Mouse (Mus musculus) G1E-ER4 (cell line): ENCODE measurements around the gene Fam228b. TPM values are rescaled to one million over a fixed set of nuclear protein-coding genes. Genes with fewer than 3 reads are reported as not detected.

Experiments used
- GATA1 ChIP-seq: IDR thresholded peaks from one replicate; pipeline ENCODE4 v1.8.0; 2012; ENCODE audit warnings: low read length, inconsistent platforms
- polyA plus RNA-seq: library from polyadenylated mRNA; stranded (reverse); fragments of >175 nt; gene quantifications from 2 replicates; pipeline ENCODE4 v1.2.3, GENCODE M21; 2012

Gene Fam228b
- polyA plus RNA-seq, 1 experiment = not detected

GRCm38 (mm10) chr12:4706901-4707300 lies 62.2 kb downstream of the Fam228b start:
- no peak for TF ChIP-seq GATA1

DNA sequence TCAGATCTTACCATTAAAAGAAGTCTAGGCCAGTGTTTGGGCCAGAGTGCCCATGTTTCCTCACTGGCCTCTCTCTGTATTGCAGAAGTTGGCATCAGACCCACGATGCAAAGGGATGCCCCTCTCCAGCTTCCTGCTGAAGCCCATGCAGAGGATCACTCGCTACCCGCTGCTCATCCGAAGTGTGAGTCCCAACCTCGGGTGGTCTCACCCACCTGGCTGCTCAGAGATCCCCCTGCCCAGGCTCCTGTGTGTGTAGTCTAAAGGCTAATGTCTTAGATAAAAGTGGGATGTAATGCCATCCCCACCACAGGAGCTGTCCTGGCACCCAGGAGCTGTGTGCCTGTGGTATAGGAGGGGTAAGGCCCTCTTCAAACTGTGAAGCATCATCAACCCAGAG lies 62.9 kb downstream of the Fam228b start:
- no peak for TF ChIP-seq GATA1

GRCm38 (mm10) chr12:4694534-4694933 lies 74.5 kb downstream of the Fam228b start:
- no peak for TF ChIP-seq GATA1

GRCm38 (mm10) chr12:4691193-4691592 lies 77.9 kb downstream of the Fam228b start:
- no peak for TF ChIP-seq GATA1

Other genes with a start within 250 kb of the Fam228b start
- 9.9 and 10.5 TPM in 2 replicates for gene Itsn2, start 176.6 kb downstream of the Fam228b start, polyA plus RNA-seq
- gene Gm3625, start 176.3 kb downstream of the Fam228b start, polyA plus RNA-seq = not detected in 2 replicates
- not detected in 2 replicates for gene Fam228a, start 30.8 kb downstream of the Fam228b start, polyA plus RNA-seq
- not detected in 2 replicates for gene Pfn4, start 245 bp downstream of the Fam228b start, polyA plus RNA-seq
- 4.5 and 8.0 TPM in 2 replicates for gene Sf3b6, start 48.3 kb upstream of the Fam228b start, polyA plus RNA-seq
- 4.8 and 6.2 TPM in 2 replicates for gene Fkbp1b, start 72.3 kb upstream of the Fam228b start, polyA plus RNA-seq
- gene Wdcp, start 74.0 kb upstream of the Fam228b start, polyA plus RNA-seq = 0.57 and 3.3 TPM in 2 replicates
- gene Mfsd2b, start 105.1 kb upstream of the Fam228b start, polyA plus RNA-seq = 171 and 223 TPM in 2 replicates
- 18.4 and 37.7 TPM in 2 replicates for gene Ubxn2a, start 138.4 kb upstream of the Fam228b start, polyA plus RNA-seq
- 44.9 and 64.8 TPM in 2 replicates for gene Atad2b, start 148.1 kb upstream of the Fam228b start, polyA plus RNA-seq